Mouse (Mus musculus) mesoderm, embryonic 11.5 days (tissue): Measurements from ENCODE around the gene Lingo1.
A peak's percentile ranks its signal among the peaks of the same experiment; 100 is the strongest.

Source experiments
- DNase-seq: peaks from one replicate; pipeline ENCODE4 v3.0.0-alpha.2; 2012; ENCODE audit warnings: low read depth, low spot score

The Lingo1 gene

DNA sequence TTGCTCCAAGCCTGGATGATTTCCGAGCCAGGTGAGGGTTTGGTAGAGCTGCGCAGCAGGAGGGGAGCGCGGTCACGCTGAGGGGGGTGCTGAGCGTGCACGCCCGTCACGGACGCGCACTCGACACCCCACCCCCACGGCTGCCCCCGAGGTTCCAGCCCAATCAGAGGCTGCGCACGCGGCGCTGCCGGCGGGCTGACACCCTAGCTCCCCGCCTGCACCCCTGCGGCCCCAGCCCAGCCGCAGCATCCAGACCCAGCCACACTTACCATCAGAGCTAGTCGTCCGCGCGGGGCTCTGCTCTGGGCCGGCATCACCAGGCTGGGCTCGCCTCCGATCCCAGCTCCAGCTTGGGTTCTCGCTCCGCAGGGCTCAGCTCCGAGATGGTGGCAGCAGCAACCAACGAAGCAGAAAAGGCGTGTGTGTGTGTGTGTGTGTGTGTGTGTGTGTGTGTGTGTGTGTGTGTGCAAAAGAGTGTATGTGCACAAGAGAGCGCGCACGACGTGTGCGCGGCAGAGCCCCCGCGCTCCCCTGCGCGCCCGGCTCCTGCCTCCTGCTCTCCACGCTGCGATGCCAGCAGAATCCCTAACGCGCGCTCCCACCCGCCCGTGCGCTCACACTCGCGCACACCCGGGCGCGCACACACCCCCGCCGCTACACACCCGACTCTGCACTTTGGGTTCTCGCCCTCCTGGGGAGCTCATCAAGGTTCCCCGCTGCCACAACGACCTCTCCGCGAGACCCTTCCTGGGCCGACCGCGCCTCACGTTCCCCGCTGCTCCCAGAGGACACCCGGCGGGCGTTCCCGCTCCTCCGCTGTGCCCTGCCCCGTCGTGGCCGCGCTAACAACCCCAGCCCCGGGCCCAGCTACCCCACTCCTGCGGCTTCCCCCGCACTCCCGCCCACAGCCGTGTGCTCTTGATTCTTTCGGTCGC, at the start of gene Lingo1:
TSS of gene Lingo1 (minus strand) at position 748 of the 935 bp plus-strand sequence.
- peak; percentile 23 for DNase-seq

DNA sequence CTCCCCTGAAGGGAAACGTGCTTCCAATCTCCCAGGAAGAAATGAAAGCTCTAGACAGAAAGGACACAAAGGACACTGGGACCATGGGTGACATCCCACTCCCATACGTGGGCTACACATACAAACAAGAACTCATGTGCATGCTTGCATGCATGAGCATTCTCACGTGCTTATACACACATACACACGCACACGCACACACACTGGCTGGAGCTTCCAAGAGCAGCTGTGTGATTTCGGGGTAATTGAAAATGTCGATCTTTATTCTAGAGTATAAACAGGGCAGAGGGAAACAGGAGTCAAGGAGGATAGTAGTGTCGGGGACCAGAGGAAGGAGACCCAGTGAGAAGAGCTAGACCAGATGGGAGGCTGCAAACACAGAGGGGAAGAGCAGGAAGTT, 48.4 kb upstream of the Lingo1 start:
- no peak for DNase-seq

DNA sequence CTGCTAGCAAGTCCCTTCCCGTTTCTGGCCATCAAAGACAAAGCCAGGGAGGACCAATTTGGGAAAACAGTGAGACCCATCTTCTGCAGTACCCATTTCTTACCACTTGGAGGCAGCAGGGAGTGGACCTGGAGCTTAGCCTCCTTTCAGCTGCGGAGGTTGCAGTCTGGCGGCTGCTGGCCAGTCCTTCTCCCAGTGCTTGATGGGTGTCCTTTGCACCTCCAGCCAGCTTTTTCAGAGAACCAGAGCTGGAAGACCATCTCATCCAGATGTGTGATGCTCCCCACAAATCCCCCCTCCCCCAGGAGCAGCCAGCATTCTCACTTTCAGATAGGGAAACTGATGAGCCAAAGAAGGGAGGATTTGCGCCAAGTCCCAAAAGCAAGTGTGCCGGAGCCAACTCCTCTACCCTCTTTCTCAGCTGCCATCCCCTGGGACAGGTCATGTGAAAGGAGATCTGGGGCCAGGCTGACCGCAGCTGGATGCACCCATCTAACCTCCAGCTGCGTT, 47.5 kb upstream of the Lingo1 start:
- DNase-seq: peak; percentile 84

DNA sequence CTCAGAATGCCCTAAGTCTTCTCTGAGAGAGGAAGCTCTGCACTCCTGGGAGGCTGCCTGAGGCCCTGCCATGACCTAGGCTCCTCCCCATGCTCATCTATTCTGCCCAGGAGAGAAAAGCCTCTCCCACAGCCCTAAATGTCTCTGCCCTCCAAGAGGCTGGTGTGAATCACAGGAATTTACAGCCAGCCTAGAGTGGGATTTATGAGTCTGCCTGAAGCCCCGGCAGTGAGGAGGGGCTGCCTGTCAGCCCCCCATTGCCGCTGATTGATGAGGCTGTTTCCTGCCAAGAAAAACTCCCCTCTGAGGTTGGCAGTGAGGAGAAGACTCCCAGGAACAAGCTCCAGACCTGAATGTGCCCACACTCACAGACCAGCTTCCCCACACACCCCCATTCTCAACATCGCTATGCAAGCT, 46.0 kb upstream of the Lingo1 start:
- peak; percentile 83 for DNase-seq

DNA sequence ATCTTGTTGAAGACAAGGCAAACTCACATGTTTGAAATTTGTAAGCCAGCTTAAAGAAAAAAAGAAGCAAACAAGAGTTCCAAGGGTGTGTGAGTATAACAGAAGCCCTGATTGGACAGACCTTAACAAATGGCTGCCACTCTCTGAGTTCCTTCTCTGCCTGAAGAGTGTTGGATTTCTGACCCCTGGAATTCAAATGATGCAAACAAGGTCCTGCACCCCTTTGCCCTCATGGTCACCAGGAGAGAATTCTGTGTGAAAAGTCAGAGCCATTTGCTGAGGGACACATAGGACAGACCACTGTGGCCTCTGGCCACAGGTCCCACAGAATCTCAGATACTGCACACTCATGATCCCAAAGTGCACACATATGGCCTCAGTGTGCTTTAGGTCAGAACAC, 45.6 kb upstream of the Lingo1 start:
- DNase-seq: no peak

DNA sequence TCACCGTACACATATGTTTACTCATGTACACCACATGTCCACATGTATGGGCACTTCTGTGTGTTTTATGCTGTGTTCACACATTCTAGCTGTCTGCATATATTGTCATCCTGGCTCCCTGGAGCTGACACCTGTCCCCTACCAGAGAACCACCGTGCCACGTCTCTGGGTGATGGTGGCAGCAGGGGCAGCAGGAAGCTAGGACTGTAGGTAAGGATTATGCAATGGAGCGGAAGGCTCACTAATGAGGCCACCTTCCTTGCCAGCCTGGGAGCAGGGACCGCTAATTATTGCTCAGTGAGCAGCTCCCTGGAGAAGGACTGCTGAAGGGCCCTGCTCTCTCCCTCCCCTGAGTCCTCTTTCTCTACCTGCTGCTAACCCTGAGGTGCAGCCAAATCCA, 44.5 kb upstream of the Lingo1 start:
- DNase-seq: no peak

DNA sequence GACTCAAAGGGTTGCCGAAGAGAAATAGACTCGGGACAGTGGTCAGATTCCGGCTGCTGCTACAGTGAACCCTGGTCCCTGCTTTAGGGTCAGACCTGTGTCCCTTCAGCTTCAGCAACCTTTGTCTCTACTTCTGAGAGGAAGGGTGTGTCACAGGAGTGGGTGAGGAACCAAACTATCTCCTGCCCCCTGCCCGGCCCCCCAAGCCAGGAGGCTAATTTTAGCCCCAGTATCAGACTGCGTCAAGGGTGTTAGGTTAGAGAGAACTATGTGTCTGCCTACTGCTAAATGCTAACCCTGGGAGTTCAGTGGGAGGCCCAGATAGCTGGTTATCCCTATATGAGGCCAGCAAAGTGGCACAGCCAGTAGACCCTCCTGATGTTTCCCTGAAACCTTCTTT, 38.9 kb upstream of the Lingo1 start:
- no peak for DNase-seq

DNA sequence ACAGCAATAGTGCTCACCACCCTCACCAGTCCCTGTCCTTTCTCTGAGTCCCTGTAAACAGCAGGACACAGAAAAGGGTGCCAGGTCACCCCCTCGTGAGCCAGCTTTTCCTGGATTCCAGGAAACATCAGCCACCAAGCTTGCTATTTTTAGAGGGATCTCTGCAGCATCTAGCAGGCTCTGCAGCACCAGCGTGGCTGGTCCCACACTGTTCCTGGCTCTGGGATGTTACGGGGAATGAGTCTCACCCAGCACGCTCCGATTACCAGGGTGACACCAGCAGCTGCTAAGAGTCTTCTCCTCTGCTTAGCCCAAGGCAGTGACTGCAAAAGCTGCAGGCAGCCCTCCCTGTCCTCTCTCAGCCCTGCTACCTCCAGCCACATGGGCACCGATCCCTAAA, 36.6 kb upstream of the Lingo1 start:
- DNase-seq: no peak

DNA sequence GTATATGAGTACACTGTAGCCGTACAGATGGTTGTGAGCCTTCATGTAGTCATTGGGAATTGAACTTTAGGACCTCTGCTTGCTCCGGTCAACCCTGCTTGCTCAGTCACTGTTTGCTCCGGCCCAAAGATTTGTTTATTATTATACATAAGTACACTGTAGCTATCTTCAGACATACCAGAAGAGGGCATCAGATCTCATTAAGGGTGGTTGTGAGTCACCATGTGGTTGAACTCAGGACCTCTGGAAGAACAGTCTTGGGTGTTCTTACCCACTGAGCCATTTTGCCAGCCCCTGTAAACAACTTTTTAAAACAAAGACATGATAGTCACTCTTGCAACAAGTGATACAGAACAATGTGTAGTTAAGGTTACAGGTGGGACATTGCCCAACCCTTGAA, 35.6 kb upstream of the Lingo1 start:
- no peak for DNase-seq

DNA sequence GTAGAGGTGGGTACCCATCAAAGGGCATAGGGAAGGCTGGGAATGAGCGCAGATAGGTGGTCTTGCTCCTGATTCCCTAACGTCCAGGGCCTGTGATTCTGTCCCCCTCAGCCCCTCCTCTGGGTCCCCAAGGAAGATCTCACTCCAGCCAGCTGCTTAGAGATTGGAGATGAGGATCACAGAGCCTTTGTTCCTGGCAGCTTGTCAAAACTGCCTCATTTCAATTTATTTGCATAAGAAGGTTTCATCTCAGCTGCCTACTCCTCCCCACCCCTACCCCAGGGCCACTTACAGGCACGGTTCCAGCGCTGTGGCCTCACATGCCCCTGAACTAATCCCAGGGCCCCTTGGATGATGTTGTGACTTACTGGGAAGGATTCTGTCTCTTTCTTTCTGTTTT, 33.9 kb upstream of the Lingo1 start:
- DNase-seq: no peak

DNA sequence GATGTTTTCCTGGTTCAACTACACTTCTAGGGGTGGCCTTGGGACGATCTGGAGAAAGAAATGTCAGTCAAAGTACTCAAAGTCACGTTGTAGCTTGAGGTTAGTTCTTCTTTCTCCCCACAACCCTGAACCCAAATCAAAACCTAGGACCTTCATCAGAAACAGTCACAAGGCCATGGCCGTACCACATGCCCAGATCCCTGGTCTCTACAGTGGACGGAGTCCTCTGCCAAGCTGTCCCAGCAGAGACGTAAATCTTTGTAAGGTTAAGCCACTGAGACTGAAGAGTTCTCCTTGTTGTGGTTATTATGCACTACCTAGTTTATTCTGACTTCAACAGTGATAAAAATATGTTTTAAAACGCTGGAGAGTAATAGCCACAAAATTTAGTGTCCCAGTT, 32.6 kb upstream of the Lingo1 start:
- no peak for DNase-seq

DNA sequence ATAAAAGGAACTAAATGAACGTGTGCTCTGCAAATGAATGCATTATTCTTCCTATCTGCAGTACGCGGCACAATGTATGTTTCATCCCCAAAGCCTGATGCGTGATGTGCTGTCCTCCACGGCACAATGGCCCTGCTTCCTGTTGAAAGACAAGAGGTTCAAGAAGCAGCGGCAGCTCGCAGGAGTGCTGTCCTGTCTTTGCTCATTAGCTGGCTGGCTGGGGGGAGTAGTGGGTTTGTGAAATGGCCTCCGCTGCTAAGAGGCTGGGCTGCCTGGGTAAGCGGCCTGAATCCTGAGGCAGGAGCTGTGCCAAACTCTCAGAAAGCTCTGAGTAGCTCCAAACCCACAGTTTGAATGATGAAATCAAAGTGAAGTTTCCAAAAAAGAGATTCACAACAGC, 31.9 kb upstream of the Lingo1 start:
- no peak for DNase-seq

DNA sequence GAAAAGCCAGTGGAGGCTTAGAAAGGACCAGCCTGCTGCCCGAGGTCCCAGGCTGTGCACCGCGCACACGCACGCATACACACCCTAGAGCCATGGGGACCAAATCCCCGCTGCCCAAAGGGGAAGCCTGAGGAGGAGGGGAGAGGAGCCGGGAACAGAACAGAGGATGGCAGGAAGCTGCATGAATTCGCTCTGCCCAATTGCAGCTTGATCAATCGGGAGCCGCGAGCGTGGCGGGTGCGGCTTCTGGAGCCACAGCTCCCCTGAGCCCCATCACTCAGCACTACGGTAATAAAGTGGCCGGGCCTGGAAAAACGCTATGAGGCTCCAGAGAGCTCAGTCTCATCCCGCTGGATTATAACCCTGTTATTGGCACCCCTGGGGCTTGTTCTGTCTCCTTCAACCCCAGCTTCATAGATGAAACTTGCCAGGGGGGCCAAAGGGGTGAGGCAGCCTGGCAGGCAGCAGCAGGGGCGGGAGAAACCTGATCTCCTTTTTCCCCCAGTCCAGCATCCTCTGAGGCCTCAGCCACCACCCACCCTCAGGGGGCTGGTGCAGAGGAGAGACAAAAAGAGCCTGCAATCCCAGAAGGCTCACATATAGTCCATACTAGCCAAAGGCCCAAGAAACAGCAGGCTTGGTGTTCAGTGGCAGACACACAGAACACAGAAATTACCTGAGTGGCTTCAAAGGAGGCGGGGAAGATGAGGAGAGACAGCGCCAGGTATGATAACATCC, 29.4 kb upstream of the Lingo1 start:
- DNase-seq: peak; percentile 69

DNA sequence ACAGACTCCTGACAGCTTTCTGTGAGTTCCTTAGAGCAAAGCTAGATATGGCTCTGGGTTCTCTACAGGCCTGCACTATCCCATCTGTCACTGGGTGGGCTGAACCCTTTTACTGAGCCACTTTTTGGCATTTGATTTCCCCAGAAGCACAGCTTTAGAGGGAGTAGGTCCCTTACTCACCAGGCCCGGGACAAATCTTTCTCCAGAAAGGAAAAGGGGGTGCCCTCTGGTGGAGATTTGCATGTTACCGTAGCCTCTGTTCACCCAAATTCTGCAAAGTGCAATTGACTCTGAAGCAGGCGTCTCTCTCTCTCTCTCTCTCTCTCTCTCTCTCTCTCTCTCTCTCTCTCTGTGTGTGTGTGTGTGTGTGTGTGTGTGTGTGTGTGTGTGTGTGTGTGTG, 28.6 kb upstream of the Lingo1 start:
- no peak for DNase-seq

DNA sequence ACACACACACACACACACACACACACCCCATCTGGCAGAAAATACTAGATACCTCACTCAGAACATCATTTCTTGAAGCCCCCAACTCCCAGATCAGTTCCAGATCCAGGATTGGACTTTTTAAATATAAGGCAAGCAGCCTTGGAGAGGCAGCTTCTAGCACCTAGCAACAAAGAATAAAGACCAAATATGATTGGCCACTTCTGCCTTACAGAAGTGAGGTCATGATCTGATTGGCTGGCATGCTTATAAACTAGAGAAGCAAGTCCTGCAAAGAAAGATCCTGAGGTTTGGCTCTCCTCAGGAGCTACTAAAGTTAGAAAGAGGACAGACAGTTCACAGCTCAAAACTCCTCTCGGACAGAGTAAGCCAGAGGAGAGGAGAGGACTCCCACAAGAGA, 14.6 kb upstream of the Lingo1 start:
- DNase-seq: no peak

DNA sequence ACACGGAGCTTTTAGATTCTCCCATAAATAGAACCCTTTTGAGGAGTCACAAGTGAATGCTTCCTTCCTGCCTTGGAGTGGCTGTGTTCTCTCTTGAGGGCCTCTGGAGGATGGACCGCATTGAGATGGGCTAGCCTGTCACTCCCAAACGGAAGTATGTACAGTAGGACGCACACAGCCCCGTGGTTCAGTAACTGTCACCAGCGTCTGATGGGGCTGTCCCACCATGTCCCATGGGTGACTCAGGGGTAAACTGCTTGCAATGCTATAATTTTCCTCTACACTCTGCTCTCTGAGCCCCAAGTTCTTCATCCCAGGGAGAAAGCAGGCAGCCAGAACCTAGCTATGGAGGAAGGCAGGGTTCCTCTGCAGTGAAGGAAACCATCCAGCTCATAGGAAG, 11.7 kb upstream of the Lingo1 start:
- DNase-seq: no peak

DNA sequence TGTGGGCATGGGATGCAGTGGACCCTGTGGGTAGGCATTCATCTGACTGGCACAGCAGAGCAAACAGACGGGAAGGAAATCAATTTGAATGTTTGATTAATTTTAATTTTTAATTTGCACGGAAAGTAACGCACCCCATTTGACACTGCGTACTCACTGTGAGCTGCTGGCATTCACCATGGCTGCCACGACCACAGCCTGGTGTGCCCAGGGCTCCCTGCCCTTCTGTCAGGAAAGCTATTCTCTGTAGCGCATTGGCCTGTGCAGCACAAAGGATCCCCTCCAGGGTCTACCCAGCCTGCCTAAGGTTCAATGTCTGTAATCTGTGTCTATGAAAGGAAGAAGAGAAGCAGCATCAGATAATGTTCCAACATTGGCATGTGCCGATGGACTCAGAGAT, 6.9 kb upstream of the Lingo1 start:
- DNase-seq: no peak

DNA sequence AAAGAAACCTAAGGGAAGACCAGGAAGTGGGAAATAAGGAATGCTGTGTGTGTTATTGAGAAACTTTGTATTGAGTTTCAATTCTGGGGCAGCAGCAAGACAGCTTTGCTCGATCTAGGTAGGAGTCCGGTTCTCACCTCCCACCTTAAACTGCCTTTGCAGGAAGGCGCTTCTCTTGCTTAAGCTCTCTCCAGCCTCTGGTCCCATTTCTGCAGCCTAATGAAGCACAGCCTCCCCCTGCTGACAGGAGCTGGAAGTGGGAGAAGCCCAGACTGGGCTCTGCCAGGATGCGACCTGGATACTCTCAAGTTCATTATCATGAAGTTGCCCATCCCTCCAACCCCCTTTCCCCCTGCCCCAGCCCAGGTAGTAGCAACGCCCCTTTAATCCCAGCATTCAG, 1.6 kb upstream of the Lingo1 start:
- DNase-seq: peak; percentile 74

DNA sequence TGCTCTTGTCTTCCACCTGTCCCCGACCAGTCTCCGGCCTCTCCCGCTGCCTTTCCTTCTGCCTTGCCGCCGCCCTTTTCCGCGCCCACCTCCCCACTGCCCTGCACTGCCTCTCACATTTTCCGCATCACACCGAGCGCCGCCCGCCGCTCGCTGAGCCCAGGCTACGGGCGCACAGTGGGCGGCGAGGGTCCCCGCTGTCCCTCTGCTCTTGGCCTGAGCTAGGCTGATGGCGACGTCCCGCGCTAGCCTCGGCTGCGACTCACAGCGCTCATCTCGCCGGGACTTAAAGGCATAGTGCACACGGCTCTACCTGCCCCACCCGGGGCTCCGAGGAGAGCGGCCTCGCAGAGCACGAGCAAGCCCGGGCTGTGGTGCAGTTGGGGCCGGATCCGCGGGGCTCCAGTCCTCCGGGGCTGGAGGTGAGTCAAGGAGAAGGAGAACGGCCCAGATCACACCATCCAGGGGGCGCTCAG, 426 bp upstream of the Lingo1 start:
- DNase-seq: peak; percentile 26

DNA sequence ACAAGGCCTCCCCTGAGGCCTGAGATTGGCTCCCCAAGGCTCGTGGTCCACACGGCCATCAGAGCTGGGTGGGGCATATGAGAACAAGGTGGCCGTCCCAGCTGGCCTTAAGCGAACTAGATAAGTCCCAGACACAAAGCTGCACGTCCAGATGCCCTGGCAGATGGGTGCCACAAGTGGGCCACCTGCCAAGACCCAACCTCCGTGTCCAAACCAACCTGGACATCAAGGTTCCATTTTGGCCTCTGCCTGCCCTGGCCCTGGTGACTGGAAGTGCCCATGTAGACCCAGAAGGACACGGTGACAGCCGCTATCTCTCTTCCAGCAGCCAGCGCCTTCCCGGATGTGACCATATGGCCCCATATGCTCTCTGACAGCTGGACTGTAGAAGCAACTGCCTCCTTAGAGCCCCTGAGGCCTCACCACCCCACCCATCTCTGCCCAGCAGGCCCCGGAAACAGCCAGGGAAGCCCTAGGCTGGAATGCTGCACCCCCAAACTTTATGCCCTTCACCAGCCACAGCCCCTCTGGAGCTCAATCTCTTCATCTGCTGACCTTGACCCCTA, 4.5 kb downstream of the Lingo1 start:
- DNase-seq: no peak

DNA sequence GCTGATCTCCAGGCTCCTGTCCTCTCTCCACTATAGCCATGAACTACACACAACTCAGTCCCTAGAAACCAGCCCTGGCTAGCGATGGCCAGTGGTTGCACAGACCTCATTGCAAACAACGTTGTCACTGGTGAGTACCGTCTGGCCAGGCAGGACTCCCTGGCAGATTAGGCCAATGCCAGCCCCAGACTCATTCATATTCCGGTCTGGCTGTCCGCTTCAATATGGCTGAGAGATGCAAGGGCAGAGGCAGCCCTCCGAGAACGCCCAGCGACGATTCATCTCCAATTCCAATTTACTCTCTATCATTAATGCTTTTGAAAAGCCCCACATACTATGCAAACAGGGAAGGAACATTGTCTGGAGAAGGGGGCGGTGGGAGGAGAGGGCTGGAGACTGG, 11.7 kb downstream of the Lingo1 start:
- DNase-seq: no peak
